Mouse (Mus musculus) T-helper 2 cell (primary cell): ENCODE measurements around the gene Cds2.
"Not testable (repeated sequence)": the region's sequence is repeated elsewhere in the genome, so short reads cannot be mapped to it uniquely, and the experiment has no call there.

Experiments
- in situ Hi-C: fragments of 300-600 bp; cut with MboI, MseI; formaldehyde crosslinking; loops from one replicate; pipeline ENCODE4 v1.15.1; 2025; ENCODE audit warnings: high pct_unique_total_duplicates

The Cds2 gene

GRCm38 (mm10) chr2:132262879-132263398 is at the start of gene Cds2:
Gene Cds2, plus strand, starts transcription at chr2:132263148.
- in situ Hi-C loops: loop anchor here (10.0 kb wide), 2 partner anchors 422 to 1048 kb away; partner anchors contain the start of gene Shld1

GRCm38 (mm10) chr2:132221611-132222073 is 41.3 kb upstream of the Cds2 start:
- in situ Hi-C loops: loop anchor here (5.0 kb wide), 1 partner anchor 239 kb away; no protein-coding TSS in a partner anchor

- in situ Hi-C loops: loop anchor here (5.0 kb wide), 1 partner anchor 242 kb away; no protein-coding TSS in a partner anchor
Observed at GRCm38 (mm10) chr2:132224359-132224758, 38.6 kb upstream of the Cds2 start.

- in situ Hi-C loops: no loop called here
Observed at GRCm38 (mm10) chr2:132232413-132232945, 30.5 kb upstream of the Cds2 start.

GRCm38 (mm10) chr2:132233985-132234765 is 28.8 kb upstream of the Cds2 start:
- in situ Hi-C loops: no loop called here

GRCm38 (mm10) chr2:132235291-132235690 is 27.7 kb upstream of the Cds2 start:
- in situ Hi-C loops: no loop called here

GRCm38 (mm10) chr2:132235975-132236374 is 27.0 kb upstream of the Cds2 start:
- in situ Hi-C loops: no loop called here

- in situ Hi-C loops: not testable (repeated sequence)
Observed at GRCm38 (mm10) chr2:132239434-132239833, 23.5 kb upstream of the Cds2 start.

- in situ Hi-C loops: loop anchor here (10.0 kb wide), 1 partner anchor 206 kb away; the partner anchor contains the start of gene Rassf2
Observed at GRCm38 (mm10) chr2:132240457-132240856, 22.5 kb upstream of the Cds2 start.

- in situ Hi-C loops: loop anchor here (10.0 kb wide), 1 partner anchor 209 kb away; the partner anchor contains the start of gene Rassf2
Observed at GRCm38 (mm10) chr2:132243370-132243769, 19.6 kb upstream of the Cds2 start.

GRCm38 (mm10) chr2:132247539-132248313 is 15.2 kb upstream of the Cds2 start, which contains the start of gene Tmem230:
Gene Tmem230, minus strand, starts transcription at chr2:132247807.
- in situ Hi-C loops: loop anchor here (5.0 to 10.0 kb wide), 2 partner anchors 110 to 213 kb away; partner anchors contain the start of gene Rassf2

GRCm38 (mm10) chr2:132251911-132252310 is 11.0 kb upstream of the Cds2 start:
- in situ Hi-C loops: no loop called here

- in situ Hi-C loops: no loop called here
Observed at GRCm38 (mm10) chr2:132252542-132253528, 10.1 kb upstream of the Cds2 start, which contains the start of gene Pcna. Gene Pcna, minus strand, starts transcription at chr2:132253314.

- in situ Hi-C loops: no loop called here
Observed at GRCm38 (mm10) chr2:132253603-132254002, 9.3 kb upstream of the Cds2 start.

GRCm38 (mm10) chr2:132257350-132258068 is 5.4 kb upstream of the Cds2 start:
- in situ Hi-C loops: no loop called here

GRCm38 (mm10) chr2:132260601-132261000 is 2.3 kb upstream of the Cds2 start:
- in situ Hi-C loops: loop anchor here (10.0 kb wide), 2 partner anchors 424 to 1046 kb away; partner anchors contain the start of gene Shld1

GRCm38 (mm10) chr2:132262175-132262574 is 773 bp upstream of the Cds2 start:
- in situ Hi-C loops: loop anchor here (10.0 kb wide), 2 partner anchors 423 to 1047 kb away; partner anchors contain the start of gene Shld1

- in situ Hi-C loops: loop anchor here (10.0 kb wide), 2 partner anchors 421 to 1049 kb away; partner anchors contain the start of gene Shld1
Observed at GRCm38 (mm10) chr2:132263421-132264265, 695 bp downstream of the Cds2 start.
